Mouse (Mus musculus) CH12.LX (cell line): ENCODE measurements at regions not wholly inside any gene's neighbourhood (a gene's known extent, or its start where the extent isn't known, plus 50 kb on each side); places are given as distances from the start of the nearest gene placed in this dataset.

Experiments used
- CTCF ChIP-seq, 2 experiments: IDR thresholded peaks in 1 of 2; conservative IDR thresholded peaks in 1 of 2; 2 replicates each; pipeline ENCODE4 v1.5.1; 2011 to 2012; ENCODE audit warnings: low read depth in 2 of 2, low read length in 2 of 2, improper control_type of control experiment in 1 of 2, inconsistent platforms in 1 of 2, mild to moderate bottlenecking in 1 of 2, moderate library complexity in 1 of 2
- ELF1 ChIP-seq: IDR thresholded peaks from 2 replicates; pipeline ENCODE4 v1.6.1; 2014; ENCODE audit warnings: low read depth, mild to moderate bottlenecking, inconsistent platforms, low read length, improper control_type of control experiment
- IRF4 ChIP-seq: IDR thresholded peaks from 2 replicates; pipeline ENCODE4 v1.6.1; 2014; ENCODE audit warnings: low read depth, mild to moderate bottlenecking, inconsistent platforms, low read length, improper control_type of control experiment
- MAFK ChIP-seq: IDR thresholded peaks from 2 replicates; pipeline ENCODE4 v1.6.1; 2011; ENCODE audit warnings: low read length, improper control_type of control experiment; ENCODE audit not compliant: insufficient replicate concordance
- POLR2A ChIP-seq: IDR thresholded peaks from 2 replicates; pipeline ENCODE4 v1.6.1; 2011; ENCODE audit warnings: low read depth, mild to moderate bottlenecking, improper control_type of control experiment, low read length
- UBTF ChIP-seq: IDR thresholded peaks from 2 replicates; pipeline ENCODE4 v1.6.1; 2012; ENCODE audit warnings: low read depth, mild to moderate bottlenecking, inconsistent platforms, low read length, improper control_type of control experiment, moderate library complexity
- USF2 ChIP-seq: conservative IDR thresholded peaks from 2 replicates; pipeline ENCODE4 v1.6.1; 2011; ENCODE audit warnings: low read depth, low read length, improper control_type of control experiment
- ZC3H11A ChIP-seq: IDR thresholded peaks from 2 replicates; pipeline ENCODE4 v1.6.1; 2012; ENCODE audit warnings: low read depth, mild to moderate bottlenecking, inconsistent platforms, low read length, improper control_type of control experiment
- ZNF384 ChIP-seq: IDR thresholded peaks from 2 replicates; pipeline ENCODE4 v1.6.1; 2012; ENCODE audit warnings: low read depth, low read length, improper control_type of control experiment, inconsistent platforms

GRCm38 (mm10) chr1:18973826-18974620, 128.8 kb upstream of the Tfap2d start:
- TF ChIP-seq ELF1 (no peak), CTCF (conservative IDR thresholded peaks at IDR 0.05 in 1 of 2, IDR thresholded peaks at IDR 0.05 in 1 of 2; ENCODE audit: low read depth in 2 of 2, low read length in 2 of 2) (no peak), MAFK (no peak), IRF4 (no peak), ZNF384 (no peak), POLR2A (no peak), USF2 (no peak), UBTF (no peak), ZC3H11A (no peak)
